Mouse (Mus musculus) regulatory T cell (primary cell): ENCODE data around the gene Crocc2.

Experiments
- in situ Hi-C: fragments of 300-600 bp; cut with MboI, MseI; formaldehyde crosslinking; loops from one replicate; pipeline ENCODE4 v1.15.1; 2025; ENCODE audit warnings: high pct_unique_total_duplicates

The Crocc2 gene

DNA sequence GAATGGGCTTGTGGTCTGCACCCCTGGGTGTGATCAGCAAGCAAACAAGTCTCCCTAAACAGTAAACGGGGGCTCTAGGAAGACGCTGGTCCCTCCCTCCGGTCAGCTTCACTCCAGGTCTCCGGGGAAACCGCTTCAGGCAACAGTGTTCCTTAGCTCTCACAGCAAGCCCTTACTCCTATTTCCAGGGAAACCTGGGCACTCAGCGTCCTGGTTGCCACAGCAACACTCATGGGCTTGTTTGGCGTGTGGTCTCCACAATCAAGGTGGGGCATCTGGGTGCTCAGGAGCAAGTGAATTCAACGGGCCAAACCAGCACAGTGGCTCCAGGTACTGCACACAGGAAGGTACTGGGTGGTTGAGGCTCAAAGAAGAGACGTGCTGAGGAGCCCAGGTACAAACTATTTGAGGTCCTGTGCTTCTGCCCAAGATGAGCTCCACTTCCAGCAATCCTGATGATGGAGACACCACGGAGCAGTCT, at the start of gene Crocc2:
TSS of gene Crocc2 (plus strand) at position 431 of the 481 bp plus-strand sequence.
- in situ Hi-C loops = no loop called here

DNA sequence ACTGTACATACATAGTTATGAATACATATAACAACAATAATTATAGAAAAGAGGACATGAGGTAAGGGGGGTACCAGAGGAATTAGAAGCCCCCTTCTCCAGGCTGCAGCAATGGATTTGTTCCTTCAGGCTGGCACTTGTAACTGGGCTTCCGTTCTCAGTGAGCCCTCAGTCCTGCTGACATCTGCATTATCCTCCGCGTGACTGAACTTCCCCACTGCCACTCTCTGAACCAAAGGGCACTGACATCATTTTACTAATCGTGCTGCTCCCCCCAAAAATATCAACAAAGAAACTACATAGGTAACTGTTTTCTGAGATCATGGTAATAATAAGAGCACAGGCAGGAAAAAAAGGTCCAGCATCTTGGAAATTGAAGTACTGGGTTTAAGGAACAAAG, 49.7 kb upstream of the Crocc2 start:
- in situ Hi-C loops = no loop called here

DNA sequence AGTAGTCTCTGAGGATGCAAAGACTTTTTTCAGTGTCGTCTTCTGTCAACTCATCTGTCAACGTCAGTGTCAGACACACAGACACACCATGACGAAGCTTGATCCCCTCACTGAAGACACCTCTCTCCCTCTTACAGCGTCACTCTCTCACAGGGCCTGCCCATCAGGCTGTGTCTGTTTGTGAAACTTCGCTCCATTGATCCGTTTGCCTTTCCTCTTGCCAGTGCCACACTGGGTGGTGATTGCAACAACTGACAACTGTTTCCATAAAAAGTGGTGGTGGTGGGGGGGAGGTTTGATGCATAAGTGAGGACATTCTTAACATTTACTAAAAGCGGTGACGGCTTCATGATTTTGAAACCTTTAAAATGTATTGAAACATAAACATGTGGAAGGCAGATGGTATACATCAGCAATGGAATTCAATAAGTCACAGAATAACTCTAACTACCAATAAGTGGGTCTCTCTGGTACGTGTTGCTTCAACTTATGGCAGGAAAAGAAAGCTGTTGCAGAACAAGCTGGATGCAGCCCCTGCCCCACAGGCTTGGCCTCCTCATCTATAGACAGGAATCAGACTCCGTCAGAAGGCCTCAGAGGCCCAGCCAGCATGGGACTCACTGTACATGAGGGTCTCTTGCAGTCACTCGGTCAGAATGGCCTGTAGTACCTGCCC, 45.2 kb upstream of the Crocc2 start:
- in situ Hi-C loops = no loop called here

DNA sequence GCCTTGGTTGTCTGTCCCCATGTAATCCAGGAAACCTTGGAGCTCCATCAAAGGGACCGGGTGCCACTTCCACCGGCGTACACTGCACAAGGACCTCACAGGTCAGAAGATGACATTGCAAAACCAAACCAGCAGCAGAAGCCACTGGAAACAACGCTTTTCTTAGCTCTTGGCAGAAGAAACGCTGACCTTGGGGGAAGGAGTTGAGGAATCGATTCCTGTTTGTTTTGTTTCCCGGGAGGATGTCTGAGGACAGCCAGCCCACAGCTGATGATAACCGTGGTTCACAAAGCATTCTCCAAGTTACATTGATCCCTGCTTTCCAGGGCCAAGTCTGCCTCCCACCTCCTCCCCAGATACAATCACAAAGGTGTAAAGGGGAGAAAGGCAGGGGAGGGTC, 44.5 kb upstream of the Crocc2 start:
- in situ Hi-C loops = no loop called here

DNA sequence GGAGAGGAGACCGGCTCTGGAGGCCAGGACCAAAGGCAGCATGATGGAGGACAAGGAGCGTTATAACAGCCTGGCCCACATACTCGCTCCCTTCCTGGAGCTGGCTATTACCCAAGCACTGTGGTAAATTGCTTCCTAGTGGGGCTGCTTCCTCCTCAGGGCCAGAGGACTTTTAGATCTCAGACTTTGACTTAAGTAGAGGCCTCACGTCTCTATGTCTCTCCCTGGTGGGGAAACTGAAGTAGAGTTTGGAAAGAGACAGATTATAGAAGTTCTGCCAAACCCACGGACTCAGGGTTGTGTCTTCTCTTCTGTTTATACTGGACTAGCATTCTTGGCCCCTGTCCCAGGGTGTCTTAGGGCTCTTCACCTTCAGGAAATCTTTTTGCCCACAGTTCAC, 43.3 kb upstream of the Crocc2 start:
- in situ Hi-C loops = no loop called here

DNA sequence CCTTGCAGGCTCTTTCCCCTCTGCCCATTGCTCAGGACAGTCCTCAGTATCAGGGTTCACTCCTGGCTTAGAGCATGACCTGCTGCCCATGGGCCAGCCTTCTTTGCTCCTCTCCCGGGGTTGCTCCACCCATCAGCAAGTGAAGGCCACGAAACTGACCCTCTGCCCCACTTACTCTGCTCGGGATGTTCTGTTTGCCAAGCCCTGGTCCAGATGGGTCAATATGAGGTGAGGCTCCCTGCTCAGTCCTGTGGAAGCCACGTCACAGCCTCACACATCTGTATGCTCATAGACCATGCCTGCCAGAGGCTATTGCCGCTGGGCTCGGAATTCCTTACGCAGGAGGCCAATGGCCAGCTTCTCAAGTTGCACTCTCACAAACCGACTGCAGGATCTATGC, 40.3 kb upstream of the Crocc2 start:
- in situ Hi-C loops = no loop called here

DNA sequence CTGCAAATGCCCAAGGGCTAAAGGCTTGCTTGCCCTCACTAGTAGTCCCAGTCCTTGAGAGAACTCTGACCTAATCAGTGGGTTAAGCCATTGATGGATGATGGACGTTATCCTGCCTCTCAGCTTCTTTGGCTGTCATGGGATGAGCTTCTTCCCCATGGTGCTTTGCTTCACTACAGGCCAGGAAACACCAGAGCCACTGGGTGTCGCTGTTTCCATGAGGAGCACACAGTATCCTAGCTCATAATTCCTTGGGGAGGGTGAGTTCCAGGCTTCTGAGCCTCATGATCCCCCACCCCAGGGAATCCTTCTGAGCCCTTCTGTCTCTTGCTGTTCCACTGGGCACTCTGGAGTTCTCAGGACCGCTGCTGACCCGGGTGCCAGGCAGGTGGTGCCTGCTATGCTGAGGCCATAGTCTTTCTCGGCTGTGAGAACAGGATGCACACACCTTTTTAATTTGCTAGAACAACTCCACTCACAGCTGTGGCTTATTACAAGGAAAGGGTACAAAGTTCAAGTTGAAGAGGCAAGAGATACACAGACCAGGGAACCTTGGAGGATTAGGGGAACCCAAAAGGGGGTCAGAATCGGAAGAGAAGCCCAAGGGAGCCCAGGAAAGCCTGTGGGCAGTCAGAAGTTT, 39.7 kb upstream of the Crocc2 start:
- in situ Hi-C loops = no loop called here

DNA sequence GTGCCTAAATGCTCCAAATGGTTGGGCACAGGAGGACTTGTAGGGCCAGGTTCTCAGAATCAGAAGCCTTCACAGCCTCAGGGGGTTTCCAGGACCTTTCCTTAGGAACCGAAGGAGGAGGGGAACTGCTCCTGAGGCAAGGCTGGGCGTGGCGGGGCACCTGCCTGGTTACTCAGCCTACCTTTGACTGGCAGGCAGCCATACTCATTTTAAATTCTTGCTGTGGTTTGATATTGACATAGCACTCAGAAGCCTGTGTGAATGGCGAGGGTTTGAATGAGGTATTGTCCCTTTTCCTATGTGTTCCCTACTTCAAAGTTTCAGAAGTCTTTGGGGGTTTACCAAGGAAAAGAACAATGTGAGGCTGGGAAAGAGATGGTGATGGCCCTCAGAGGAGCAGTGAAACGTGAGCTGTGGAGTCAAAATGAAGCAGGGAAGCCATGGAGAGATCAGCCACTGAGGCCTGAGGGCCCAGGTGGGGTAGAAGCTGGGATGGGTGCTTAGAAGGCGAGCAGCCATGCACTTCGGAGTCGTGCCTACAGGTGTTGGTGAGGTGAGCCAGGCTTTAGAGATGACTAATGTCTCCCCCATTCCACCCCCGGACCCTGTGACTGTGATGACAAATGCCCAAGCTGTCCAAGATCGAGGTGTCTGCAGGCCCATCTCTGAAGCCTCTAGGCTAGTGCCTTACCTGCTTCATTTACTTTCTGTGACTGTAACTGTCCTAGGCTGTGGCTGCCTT, 38.1 kb upstream of the Crocc2 start:
- in situ Hi-C loops = no loop called here

DNA sequence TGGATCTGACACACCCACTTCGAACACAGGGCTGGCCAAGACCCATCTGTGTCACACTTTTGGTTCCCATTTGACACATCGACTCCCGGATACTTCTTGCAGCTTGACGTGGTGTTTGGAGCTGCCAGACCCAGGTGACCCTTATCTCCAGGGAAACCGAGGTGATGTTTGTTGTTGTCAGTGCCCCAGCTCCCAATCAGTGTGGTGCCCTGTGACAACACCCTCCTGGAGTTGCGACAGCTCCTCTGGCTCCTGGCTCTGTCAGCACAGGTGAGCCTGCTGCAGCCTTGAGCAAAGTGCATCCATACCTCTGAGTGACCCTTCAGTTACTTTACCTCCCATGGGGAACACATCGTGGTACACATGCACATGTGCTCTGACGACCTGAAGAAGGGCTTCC, 35.8 kb upstream of the Crocc2 start:
- in situ Hi-C loops = no loop called here

DNA sequence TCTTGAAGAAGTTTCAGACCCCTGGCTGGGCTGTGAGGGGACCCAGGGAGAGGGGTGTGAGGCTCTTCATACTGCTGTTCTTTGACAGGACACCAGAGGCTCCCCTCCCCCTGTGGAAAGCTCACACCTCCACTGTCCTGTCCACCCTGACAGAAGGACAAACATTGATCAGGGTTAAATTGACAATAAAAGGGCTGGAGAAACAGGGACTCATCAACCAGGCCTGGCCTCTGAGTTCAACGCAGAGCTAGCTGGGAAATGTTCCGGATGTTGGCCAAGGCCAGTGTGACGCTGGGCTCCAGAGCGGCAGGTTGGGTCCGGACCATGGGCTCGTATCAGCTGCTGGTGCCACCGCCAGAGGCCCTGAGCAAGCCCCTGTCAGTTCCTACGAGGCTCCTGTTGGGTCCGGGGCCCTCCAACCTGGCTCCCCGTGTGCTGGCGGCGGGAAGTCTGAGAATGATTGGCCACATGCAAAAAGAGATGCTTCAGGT, 33.4 kb upstream of the Crocc2 start, which contains the start of gene Agxt:
TSS of gene Agxt (plus strand) at position 205 of the 491 bp plus-strand sequence.
- in situ Hi-C loops = no loop called here

DNA sequence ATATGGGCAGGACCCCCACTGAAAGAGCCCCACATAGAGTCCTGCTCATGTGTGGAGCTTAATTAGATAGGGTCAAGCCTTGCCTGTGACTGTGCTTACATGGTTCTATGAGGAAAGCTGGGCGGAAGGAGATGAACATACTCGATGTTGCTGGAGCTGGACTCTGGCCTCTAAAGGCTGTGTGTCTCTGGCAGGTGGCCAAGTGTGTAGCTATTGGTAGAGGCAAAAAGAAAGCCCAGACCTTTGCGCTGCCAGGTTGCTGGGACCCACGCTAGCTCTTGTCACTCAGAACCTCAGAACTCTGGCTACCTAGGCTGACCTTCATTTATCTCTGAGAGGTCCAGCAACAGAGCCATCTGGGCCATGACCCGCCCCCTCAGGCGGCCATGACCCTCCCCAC, 30.0 kb upstream of the Crocc2 start:
- in situ Hi-C loops = no loop called here

DNA sequence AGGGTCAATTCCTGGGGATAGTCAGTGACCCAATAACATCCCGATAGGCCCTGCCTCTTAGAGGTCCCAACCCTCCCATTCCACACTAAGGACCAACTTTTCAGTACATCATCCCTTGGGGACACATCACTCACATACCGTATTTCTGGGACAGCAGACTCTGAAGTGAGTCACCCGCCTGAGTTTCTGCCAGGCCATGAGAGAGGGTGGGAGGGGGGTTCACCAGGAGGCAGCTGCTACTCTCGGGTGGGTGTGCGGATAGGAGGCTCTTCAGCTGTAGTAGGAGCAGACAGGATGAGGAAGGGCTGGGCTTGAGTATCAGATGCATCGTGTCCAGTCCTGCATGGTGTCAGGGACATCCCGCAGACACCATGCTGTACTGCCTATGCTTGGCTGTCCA, 28.8 kb upstream of the Crocc2 start:
- in situ Hi-C loops = no loop called here

DNA sequence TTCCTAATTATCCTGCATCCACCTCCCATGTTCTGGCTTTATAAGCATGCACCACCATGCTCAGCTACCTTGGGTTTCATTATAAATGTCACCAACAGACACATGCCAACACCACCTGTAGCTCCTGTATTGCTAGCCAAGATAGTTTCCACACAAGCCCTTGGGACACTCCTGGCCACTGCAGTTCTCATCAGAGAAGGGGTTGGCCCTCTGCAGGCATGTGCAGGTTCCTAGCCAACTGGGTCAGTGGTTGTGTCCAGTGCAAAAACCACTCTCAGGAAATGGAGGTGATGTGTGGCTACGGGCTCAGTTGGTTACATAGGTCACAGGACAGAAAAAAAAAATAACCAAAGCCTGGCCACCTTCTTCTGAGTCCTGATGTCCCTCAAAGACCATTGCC, 25.7 kb upstream of the Crocc2 start:
- in situ Hi-C loops = no loop called here

DNA sequence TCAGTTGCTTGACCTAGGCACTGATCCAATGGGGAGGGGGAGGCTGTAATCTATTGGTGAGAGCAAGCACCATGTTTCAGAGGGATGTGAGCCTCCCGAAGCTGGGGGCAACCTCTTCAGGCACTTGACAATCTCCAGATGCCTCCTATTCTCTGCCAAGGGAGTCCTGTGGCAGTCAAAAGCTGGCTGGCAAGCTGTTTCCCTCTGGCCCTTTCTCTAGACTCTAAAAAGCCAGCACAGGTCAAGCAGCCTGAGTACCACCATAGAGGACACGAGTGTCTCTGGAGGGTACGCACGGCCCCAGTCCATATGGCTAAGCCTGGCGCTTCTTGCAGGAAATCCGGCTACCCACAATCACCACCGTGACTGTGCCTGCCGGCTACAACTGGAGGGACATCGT, 24.3 kb upstream of the Crocc2 start:
- in situ Hi-C loops = no loop called here

DNA sequence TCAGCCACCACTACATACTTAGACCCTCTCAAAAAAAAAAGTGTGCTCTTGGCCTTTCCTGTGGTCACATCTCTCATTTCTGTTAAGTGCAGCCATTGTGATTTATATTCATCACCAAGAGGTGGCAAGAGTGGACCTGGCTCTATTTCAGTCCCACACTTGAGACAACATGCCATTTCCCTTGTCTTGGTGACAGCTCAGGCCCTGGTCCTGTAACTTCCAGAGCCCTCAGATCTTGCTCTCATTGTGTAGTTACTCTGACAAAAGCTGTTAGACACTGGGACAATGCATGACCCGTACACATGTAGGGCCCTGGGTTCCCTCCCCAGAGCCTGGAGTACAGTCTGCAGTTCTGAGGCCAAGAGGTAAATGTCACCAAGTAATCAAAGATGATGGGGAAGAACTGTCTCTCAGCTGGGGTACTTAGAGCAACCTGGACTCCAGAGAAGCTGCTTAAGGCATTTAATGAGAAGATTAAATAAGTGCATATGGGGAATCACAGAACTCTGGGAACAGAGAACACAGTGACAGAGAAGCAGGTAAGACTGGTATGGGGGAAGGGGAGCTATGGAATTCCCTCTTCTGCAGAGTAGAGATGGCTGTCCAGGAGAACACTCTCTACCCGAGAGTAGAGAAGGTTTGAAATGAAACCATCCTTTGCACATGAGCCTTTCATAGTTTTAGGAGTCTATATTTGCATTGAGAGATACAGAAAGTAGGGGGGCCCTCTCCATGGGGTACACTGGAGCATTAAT, 17.4 kb upstream of the Crocc2 start:
- in situ Hi-C loops = no loop called here

DNA sequence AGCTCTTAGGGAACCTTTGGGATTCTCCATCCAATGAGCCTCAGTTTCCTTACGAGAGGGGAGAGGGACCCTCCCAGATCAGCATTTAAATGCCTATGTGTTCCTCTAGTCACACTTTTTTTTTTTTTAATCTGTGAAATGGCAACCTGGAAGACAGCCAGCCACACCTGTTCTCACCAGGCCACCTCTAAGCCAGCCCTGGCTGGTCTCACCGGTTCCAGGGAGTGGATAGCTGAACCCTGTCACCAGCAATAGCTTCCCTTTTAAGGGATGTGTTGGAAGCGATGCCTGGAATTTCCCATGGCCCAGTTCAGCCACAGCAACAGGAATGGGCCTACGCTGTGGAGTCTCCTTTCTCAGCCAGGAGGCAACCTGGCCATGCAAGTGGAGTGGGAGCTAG, 11.0 kb upstream of the Crocc2 start:
- in situ Hi-C loops = no loop called here

DNA sequence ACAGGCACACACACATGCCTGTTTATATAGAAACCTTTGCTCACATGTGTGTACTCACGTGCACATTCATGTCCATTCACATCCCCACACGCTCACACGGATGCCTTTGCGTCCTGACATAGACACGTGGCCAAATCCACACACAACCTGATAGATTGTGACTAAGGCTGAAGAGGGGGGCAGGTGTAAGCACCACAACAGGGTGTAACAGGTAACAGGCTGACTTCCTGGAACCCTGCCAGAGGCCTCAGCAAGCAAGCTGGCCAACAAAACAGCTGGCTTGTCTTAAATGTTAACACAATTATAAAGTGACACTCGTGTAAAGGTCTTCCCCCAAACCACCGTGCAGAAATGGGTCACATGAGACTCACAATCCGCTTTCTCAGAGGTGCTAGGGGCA, 9.6 kb upstream of the Crocc2 start:
- in situ Hi-C loops = no loop called here

DNA sequence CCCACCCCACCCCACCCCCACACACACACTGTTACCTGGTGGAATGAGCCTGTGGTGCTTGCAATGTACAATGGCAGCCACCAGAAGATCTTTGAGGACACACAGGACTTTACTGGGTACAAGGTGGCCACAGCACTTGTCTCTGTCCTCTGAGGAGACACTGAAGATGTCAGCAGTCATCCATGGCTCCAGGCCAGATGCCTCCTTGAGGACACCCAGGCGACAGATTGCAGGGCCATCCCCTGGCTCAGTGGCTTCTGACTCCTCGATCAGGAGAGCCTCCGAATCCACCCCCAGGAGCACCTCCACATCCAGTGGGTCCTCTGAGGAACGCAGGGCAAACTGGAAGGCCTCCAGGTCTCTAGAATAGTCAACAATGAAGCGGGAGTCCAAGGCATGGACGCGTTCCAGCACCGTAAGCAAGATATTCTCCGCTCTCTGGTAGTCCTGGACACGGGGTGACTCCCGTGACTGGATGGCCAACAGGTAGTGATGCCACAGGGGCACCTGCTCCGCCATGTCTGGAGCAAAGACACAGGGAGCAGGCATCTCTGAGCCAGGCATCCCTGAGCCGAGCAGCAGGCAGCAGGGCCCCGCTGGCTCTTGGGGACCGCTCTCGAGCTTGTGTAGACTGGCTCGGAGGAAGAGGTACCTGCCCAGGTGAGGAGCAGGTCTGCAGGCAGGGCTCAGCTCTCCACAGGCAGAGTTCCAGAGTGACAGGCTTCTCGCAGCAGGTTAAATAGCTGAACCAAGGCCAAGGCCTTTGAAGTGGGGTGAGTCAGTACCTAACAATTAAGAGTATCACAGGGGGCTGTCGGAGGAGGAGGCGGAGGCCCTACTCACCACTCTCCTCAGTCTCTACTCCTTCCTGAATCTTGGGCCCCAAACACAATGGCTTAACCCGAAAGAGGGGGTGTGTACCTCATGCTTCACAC, 8.7 kb upstream of the Crocc2 start:
- in situ Hi-C loops = no loop called here

DNA sequence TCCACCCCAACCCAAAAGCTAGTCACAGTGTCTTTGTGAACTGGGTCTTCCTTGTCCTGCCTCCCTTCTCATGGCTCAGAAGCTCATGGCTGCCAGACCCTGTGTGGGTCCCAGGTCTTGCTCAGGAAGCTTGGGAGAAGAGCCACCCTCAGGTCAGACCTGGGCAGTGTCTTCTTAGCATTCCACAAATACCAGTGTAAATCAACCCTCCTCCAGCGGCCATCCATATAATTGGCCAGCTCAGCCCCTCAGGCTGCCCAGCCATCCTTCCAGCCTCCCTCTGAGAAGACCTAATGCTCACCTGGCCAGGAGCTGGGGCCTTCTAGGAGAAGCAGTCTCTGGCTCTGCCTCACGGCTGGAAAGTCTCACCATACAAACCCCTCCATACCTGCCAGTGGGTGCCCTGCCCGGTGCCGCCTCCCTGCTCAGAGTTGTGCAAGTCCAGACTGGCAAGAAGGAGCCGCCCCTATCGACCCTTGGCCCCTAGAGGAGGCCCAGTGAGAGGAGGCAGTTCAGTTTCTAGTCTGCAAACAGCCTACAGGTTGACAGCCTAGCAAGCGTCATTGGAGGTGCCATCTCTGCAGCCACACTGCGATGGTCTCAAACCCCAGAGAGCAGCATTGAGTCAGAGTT, 7.9 kb upstream of the Crocc2 start, which contains the start of gene 2310007B03Rik:
TSS of gene 2310007B03Rik (minus strand) at position 448 of the 633 bp plus-strand sequence.
- in situ Hi-C loops = no loop called here

DNA sequence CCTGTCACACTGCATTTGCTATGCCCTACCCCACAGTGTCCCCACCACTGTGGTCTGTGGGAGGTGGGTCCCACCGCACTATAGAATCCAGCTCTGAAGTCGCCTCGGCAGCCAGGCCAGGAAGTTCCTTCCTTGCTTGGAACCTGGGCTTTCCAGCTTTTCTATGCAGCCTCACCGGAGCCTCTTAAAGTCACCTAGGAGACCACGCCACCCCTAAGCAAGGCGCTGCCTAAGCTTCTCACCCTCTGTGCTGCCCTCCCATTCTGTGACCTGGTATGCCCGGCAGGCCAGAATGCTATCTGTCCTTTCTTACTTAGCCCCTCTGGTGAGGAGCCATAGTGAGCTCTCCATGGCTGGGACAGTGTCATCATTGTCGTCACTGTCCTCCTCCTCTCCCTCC, 7.2 kb upstream of the Crocc2 start:
- in situ Hi-C loops = no loop called here
